Mouse (Mus musculus) kidney, postnatal 4 days (tissue): ENCODE data around the gene Prelid1.

Source experiments
- DNase-seq, 2 experiments: peaks; one replicate each; pipeline ENCODE4 v3.0.0; 2021; ENCODE audit warnings: mixed read lengths in 2 of 2

Prelid1 gene

DNA sequence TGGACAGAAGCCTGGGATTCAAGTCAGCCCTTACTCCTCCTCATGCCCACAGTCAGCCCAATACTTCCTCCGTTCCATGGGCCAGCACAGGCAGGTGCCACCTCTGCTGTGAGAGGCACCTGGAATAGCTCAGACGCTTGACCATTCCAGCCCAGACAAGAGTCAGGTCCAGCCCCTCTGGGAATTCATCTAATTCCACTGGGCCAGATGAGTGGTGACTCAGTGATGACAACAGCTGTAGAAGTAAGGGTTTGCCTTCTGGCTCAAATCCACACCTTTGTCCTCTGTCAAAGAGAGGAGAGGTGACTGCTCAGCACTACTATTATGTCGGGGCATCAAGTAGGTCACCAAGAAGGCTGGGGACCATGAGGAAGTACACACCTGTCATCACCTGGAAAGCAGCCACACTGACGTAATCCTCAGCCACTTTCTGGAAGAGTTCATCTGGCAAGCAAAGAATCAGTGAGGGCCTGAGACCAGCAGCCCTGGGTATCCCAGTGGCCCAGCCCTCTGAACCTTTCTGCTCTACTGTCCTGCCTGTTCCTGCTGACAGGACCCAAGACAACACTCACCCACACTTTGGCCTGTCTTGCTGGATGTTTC is at the start of gene Prelid1:
TSS of gene Prelid1 (plus strand) at position 570 of the 603 bp plus-strand sequence.
- DNase-seq = no peak

- peak in 1 of 2 experiments; percentile 7 for DNase-seq
These were observed 43.1 kb upstream of the Prelid1 start for GRCm38 (mm10) chr13:55277203-55277602.

DNA sequence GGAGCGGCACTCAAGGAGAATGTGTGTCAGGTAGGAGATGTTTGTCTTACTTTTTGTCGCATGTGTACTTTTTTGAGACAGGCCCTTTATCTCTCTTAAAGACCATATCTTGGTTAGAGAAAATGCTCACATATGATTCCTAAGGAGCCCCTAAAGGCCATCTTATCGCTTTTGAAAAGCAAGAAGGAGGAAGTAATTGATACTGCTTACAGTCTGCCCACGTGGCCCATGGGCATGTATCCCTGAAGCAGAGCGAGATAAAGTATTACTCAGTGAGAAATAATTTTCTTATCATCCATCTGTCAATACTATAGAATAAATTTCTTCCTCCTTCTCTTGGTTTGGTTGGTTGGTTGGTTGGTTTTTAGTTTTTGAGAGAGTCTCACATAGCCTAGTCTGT is 42.7 kb upstream of the Prelid1 start:
- no peak for DNase-seq

DNA sequence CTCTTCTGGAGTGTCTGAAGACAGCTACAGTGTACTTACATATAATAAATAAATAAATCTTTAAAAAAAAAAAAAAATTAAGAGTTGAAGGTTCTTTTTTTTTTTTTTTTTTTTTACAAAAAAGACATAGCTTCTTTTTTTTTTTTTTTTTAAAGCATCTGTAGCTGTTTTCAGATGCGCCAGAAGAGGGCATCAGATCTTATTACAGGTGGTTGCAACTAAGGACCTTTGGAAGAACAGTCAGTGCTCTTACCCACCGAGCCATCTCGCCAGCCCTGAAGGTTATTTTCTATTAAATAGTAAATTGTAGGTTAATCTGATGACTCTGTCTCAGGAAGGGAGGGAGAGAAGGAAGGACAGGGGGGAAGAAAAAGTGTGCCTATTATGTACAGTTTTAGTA is 31.4 kb upstream of the Prelid1 start:
- peak in 1 of 2 experiments; percentile 12 for DNase-seq

GRCm38 (mm10) chr13:55296760-55297159 is 23.5 kb upstream of the Prelid1 start:
- DNase-seq = no peak

DNA sequence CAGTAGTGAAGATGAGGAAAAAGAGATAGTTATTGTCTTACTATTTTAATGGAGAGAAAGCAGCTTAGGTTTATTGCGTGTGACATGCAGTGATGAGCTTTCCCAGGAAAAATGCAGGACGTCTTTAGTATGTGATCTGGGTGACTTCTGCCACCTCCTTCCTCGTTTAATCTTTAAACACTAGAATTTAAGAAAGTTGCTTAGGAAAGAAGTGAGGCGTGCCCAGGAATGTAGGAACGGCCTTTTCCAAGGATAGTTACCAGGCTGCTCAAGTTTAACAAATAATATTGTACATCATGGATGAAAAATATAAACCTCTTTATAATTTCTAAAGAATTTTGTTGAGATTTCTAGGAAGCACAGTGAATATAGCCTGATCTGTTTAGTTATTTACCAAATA is 19.4 kb upstream of the Prelid1 start:
- no peak for DNase-seq

- DNase-seq = no peak
These were observed 8.2 kb upstream of the Prelid1 start for GRCm38 (mm10) chr13:55312028-55312630.

- no peak for DNase-seq
These were observed 7.2 kb upstream of the Prelid1 start for GRCm38 (mm10) chr13:55313051-55313450.

DNA sequence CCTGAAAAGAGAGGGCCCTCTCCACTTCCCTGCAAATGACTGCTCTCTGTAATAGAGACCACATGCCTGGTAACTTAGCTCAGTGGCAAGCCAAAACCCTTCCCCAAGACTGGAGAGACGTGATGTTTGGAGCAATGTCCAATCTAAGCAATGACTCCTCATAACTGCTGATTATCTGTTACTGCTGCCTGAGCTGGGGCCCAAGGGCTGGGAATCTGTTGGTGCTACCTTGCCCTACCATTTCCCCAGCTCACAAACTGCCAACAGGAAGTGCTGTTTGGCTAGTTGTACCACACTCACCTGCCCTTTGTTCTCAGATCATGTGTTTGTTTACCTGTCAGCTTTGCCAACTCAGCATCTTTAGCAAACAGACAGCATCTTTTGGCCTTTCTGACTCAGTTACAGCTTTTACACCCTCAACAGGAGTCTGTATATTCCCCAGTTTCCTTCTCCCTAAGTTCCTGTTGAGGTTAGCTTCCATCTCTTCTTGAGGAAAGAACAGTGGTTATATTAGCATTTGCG is 5.3 kb upstream of the Prelid1 start:
- DNase-seq = no peak

GRCm38 (mm10) chr13:55318351-55318750 is 1.9 kb upstream of the Prelid1 start:
- no peak for DNase-seq

DNA sequence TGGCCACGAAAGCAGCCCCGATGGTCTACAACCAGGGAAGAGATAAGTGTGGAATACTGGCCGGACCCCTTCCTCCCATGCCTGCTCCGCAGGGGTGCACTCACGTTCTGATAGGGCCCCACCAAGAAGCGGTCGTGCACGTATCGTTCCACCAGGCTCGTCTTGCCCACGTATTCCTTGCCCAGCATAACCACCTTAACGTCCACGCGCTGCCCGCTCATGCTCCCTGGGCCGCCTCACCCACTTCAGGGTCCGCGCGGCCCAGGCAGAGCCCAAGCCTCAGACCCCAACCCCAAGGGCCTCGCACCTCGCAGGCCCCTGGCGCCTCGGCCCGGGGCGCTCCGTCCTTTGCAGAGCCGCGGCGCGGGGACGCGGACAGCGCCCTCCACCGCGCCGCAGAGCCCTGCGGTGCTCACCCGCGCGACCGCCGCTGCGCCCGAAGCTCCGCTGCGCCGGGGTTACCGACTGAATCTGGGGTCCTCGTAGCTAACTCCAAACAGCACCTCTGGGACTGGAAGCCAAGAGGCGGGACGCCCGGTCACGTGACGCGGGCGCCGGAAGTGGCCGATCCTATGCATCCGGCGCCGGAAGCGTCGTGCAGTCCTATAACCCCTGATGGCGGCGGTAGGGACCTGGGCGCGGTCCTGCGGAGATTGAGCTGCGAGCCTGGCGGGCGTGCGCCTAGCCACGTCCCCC is 1.3 kb downstream of the Prelid1 start, which contains the start of gene Rab24:
TSS of gene Rab24 (minus strand) at position 513 of the 696 bp plus-strand sequence.
- DNase-seq = peak; percentile 92 to 96

DNA sequence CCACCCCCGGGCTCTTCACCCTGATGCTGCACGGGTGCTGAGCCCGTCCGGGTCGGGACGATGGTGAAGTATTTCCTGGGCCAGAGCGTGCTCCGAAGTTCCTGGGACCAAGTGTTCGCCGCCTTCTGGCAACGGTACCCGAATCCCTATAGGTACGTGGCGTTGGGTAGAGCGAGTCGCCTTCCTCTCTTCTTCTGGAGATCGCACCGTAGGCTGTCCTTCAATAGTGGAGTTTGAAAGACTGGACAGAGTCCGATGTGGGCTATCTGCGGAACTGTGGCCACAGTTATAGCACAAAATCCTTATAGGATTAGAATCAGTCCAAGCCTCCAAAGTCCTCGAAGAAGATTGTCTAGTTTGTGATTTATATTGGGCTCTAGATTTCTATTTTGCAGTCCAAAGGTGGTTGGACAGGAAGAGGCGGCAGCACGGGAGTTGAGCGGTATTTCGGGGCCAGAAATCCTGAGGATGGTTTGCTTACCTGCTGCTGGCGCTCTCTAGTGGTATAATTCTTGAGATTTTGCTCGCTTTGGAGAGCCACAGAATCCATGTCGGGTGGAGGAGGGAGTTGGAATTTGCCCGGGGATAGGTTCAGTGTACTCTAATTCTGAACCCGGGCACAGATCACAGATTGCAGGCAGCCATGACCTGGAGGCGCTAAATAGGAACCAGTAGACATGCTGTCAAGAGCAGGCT is 2.0 kb downstream of the Prelid1 start:
- DNase-seq = peak; percentile 41 to 74

DNA sequence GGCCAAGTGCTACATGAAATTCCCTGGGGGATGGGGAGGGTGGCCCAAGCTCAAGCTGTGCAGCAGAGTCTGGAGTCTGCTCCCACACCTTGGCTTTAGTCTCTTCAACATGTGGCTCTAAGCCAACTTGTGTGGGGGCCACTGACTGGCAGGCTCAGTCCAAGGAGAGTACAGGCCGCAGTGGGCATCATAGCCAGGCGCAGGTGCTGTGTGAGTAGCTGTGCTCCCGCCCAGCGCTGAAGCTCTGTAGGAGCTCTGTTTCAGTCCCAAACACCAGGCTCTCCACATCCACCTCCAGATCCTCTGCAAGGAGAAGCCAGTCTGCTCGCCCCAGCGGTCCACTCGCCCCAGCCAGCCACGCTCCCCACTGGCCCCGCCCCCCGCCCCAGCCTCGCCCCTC is 5.3 kb downstream of the Prelid1 start:
- no peak for DNase-seq

- DNase-seq = no peak
These were observed 6.9 kb downstream of the Prelid1 start for GRCm38 (mm10) chr13:55327169-55327568.

GRCm38 (mm10) chr13:55327633-55328032 is 7.3 kb downstream of the Prelid1 start:
- DNase-seq = peak; percentile 84 to 90

DNA sequence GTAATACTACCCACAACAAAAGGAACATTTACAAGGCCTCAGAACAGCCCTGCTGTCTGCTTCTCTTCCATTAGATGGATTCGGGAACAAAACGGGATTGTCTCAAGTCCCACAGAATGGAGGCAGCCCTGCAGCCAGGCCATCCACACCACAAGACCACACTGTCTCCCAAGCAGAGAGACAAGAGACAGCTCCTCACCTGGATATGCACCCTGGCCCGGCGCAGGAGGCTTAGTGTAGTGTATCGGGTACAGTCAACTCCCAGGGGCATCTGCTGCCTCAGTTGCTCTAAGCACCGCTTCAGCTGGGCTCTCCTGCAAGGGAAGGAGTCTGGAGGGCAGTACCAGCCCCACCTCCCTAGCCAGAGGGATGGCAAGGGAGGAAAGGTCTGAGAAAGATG is 7.9 kb downstream of the Prelid1 start:
- no peak for DNase-seq

GRCm38 (mm10) chr13:55328641-55329040 is 8.3 kb downstream of the Prelid1 start:
- no peak for DNase-seq

GRCm38 (mm10) chr13:55329109-55329682 is 8.9 kb downstream of the Prelid1 start:
- no peak for DNase-seq

- DNase-seq = peak; percentile 89 to 93
These were observed 9.6 kb downstream of the Prelid1 start, which contains the start of gene Mxd3 for GRCm38 (mm10) chr13:55329683-55330566. Mxd3 (minus strand) TSS chr13:55329823.

- DNase-seq = no peak
These were observed 10.5 kb downstream of the Prelid1 start for GRCm38 (mm10) chr13:55330567-55331400.

DNA sequence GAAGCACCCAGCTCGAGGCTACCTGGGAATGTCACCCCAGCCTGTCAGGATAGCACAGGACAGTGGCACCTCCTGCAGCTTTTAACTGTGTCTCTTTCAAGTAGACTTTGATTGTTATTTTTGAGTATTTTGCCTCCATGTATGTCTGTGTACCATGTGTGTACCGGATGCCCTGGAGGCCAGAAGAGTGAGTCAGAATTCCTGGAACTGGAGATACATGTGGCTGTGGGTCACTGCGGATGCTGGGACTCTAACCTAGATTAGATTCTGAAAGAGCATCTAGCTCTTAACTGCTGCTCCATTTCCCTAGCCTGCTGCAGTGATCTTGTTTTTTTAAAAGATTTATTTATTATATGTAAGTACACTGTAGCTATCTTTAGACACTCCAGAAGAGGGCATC is 12.0 kb downstream of the Prelid1 start:
- DNase-seq = no peak
